Mouse (Mus musculus): Measurements from ENCODE around the gene Otop3. TPM values are rescaled to one million over a fixed set of nuclear protein-coding genes. Genes with fewer than 3 reads are reported as not detected.

The Otop3 gene
- polyA plus RNA-seq, 1 experiment from 2014 or later = not detected

- no peak for TF ChIP-seq CTCF (IDR thresholded peaks at IDR 0.05; ENCODE audit: low read depth)
- Histone ChIP-seq H3K9me3 (ENCODE audit: low read depth, low read length) (no peaks in the 10 kb centered on the region), H3K4me2 (no peak overlapping the region), H3K4me3 (ENCODE audit: low read depth, low read length) (no peak overlapping the region), H3K36me3 (ENCODE audit: insufficient read depth) (no peaks in the 10 kb centered on the region), H3K27ac (ENCODE audit: low read depth) (no peak overlapping the region), H3K4me1 (ENCODE audit: insufficient read depth) (no peaks in the 10 kb centered on the region), H3K9ac (no peak overlapping the region), H3K27me3 (ENCODE audit: insufficient read depth, low read length) (peaks cover 14% of the 10 kb centered on the region; the same call in 1 of the 2 replicates)
- DNase-seq (no peak), ATAC-seq (ENCODE audit: insufficient read depth) (no peak; the same call in 1 of the 2 replicates)
- WGBS = 41% methylated on average over 17 of the region's 17 CpGs
Measured at GRCm38 (mm10) chr11:115348681-115349248, 14.2 kb downstream of the Otop3 start.

- H3K4me3 ChIP-seq (ENCODE audit: low read depth, low read length) = no peak overlapping the region
- no peaks in the 10 kb centered on the region for H3K9me3 ChIP-seq (ENCODE audit: low read depth, low read length)
- no peak overlapping the region for H3K27ac ChIP-seq (ENCODE audit: low read depth)
- no peak for DNase-seq
- H3K9ac ChIP-seq = no peak overlapping the region
- no peaks in the 10 kb centered on the region for H3K4me1 ChIP-seq (ENCODE audit: insufficient read depth)
- TF ChIP-seq CTCF (IDR thresholded peaks at IDR 0.05; ENCODE audit: low read depth) = no peak
- 18% methylated on average over 4 of the region's 4 CpGs for WGBS
- no peak overlapping the region for H3K4me2 ChIP-seq
- 0 out of 2 replicates have a peak, but pooled peaks cover 2% of the 10 kb centered on the region for H3K27me3 ChIP-seq (ENCODE audit: insufficient read depth, low read length)
- no peak for ATAC-seq (ENCODE audit: insufficient read depth)
- no peaks in the 10 kb centered on the region for H3K36me3 ChIP-seq (ENCODE audit: insufficient read depth)
Measured at GRCm38 (mm10) chr11:115349976-115350375, 15.4 kb downstream of the Otop3 start.

- Histone ChIP-seq H3K4me1 (ENCODE audit: insufficient read depth) (no peaks in the 10 kb centered on the region), H3K27me3 (ENCODE audit: insufficient read depth, low read length) (no peaks in the 10 kb centered on the region), H3K4me2 (no peak overlapping the region), H3K36me3 (ENCODE audit: insufficient read depth) (no peaks in the 10 kb centered on the region), H3K9me3 (ENCODE audit: low read depth, low read length) (no peaks in the 10 kb centered on the region), H3K27ac (ENCODE audit: low read depth) (no peak overlapping the region), H3K9ac (no peak overlapping the region), H3K4me3 (ENCODE audit: low read depth, low read length) (no peak overlapping the region)
- TF ChIP-seq CTCF (IDR thresholded peaks at IDR 0.05; ENCODE audit: low read depth) = no peak
- DNase-seq (no peak), ATAC-seq (ENCODE audit: insufficient read depth) (no peak)
- WGBS = 82% methylated on average over 5 of the region's 5 CpGs
Measured at GRCm38 (mm10) chr11:115353375-115353774, 18.8 kb downstream of the Otop3 start.

- 6% methylated on average over 8 of the region's 8 CpGs for WGBS
- H3K27me3 ChIP-seq (ENCODE audit: insufficient read depth, low read length) = no peaks in the 10 kb centered on the region
- ATAC-seq (ENCODE audit: insufficient read depth) = 0 out of 2 replicates have a peak, but pooled peaks have one; percentile 35
Measured at GRCm38 (mm10) chr11:115354183-115354582, 19.7 kb downstream of the Otop3 start.

GRCm38 (mm10) chr11:115358468-115358867, 23.9 kb downstream of the Otop3 start:
- peak; percentile 68 for TF ChIP-seq CTCF (IDR thresholded peaks at IDR 0.05; ENCODE audit: low read depth)
- no peak overlapping the region for H3K4me2 ChIP-seq
- H3K4me1 ChIP-seq (ENCODE audit: insufficient read depth) = no peaks in the 10 kb centered on the region
- H3K9me3 ChIP-seq (ENCODE audit: low read depth, low read length) = no peaks in the 10 kb centered on the region
- no peak overlapping the region for H3K27ac ChIP-seq (ENCODE audit: low read depth)
- H3K9ac ChIP-seq = no peak overlapping the region
- H3K4me3 ChIP-seq (ENCODE audit: low read depth, low read length) = no peak overlapping the region
- no peaks in the 10 kb centered on the region for H3K36me3 ChIP-seq (ENCODE audit: insufficient read depth)
- peak; percentile 91 for DNase-seq
- no peaks in the 10 kb centered on the region for H3K27me3 ChIP-seq (ENCODE audit: insufficient read depth, low read length)
- WGBS = 17% methylated on average over 5 of the region's 5 CpGs
- ATAC-seq (ENCODE audit: insufficient read depth) = 0 out of 2 replicates have a peak, but pooled peaks have one; percentile 39

More at GRCm38 (mm10) chr11:115354183-115354582, 19.7 kb downstream of the Otop3 start:
- DNase-seq = peak; percentile 92
- Histone ChIP-seq H3K4me1 (ENCODE audit: insufficient read depth) (no peaks in the 10 kb centered on the region), H3K36me3 (ENCODE audit: insufficient read depth) (no peaks in the 10 kb centered on the region), H3K27ac (ENCODE audit: low read depth) (no peak overlapping the region), H3K4me3 (ENCODE audit: low read depth, low read length) (no peak overlapping the region), H3K4me2 (no peak overlapping the region), H3K9ac (no peak overlapping the region), H3K9me3 (ENCODE audit: low read depth, low read length) (no peaks in the 10 kb centered on the region)
- peak; percentile 99 for TF ChIP-seq CTCF (IDR thresholded peaks at IDR 0.05; ENCODE audit: low read depth)

- 0 out of 2 replicates have a peak overlapping the region, but pooled peaks have one; percentile 18 for H3K4me2 ChIP-seq
- no peak overlapping the region for H3K9ac ChIP-seq
- H3K36me3 ChIP-seq (ENCODE audit: insufficient read depth) = no peaks in the 10 kb centered on the region
- no peak overlapping the region for H3K4me3 ChIP-seq (ENCODE audit: low read depth, low read length)
- H3K27me3 ChIP-seq (ENCODE audit: insufficient read depth, low read length) = no peaks in the 10 kb centered on the region
- no peaks in the 10 kb centered on the region for H3K9me3 ChIP-seq (ENCODE audit: low read depth, low read length)
- peak overlapping the region; percentile 12; the same call in 1 of the 2 replicates for H3K27ac ChIP-seq (ENCODE audit: low read depth)
- WGBS = 38% methylated on average over 3 of the region's 3 CpGs
- DNase-seq = peak; percentile 40
- peak; percentile 27; the same call in 1 of the 2 replicates for ATAC-seq (ENCODE audit: insufficient read depth)
- TF ChIP-seq CTCF (IDR thresholded peaks at IDR 0.05; ENCODE audit: low read depth) = no peak
- H3K4me1 ChIP-seq (ENCODE audit: insufficient read depth) = no peaks in the 10 kb centered on the region; the same call in 1 of the 2 replicates
Measured at GRCm38 (mm10) chr11:115359293-115359692, 24.8 kb downstream of the Otop3 start.

- Histone ChIP-seq H3K27me3 (ENCODE audit: insufficient read depth, low read length) (no peaks in the 10 kb centered on the region), H3K9me3 (ENCODE audit: low read depth, low read length) (no peaks in the 10 kb centered on the region), H3K4me1 (ENCODE audit: insufficient read depth) (no peaks in the 10 kb centered on the region; the same call in 1 of the 2 replicates), H3K9ac (no peak overlapping the region), H3K4me3 (ENCODE audit: low read depth, low read length) (no peak overlapping the region), H3K27ac (ENCODE audit: low read depth) (peak overlapping the region; percentile 12; the same call in 1 of the 2 replicates), H3K4me2 (no peak overlapping the region), H3K36me3 (ENCODE audit: insufficient read depth) (no peaks in the 10 kb centered on the region)
- peak; percentile 35; the same call in 1 of the 2 replicates for TF ChIP-seq CTCF (IDR thresholded peaks at IDR 0.05; ENCODE audit: low read depth)
- ATAC-seq (ENCODE audit: insufficient read depth) (no peak), DNase-seq (no peak)
- whole genome bisulfite sequencing = 58% methylated on average over 6 of the region's 6 CpGs
Measured at GRCm38 (mm10) chr11:115359726-115360125, 25.2 kb downstream of the Otop3 start.

Data from lung, embryonic 14.5 days (tissue).